Mouse (Mus musculus): ENCODE results near the gene Atg7.

Atg7 gene

DNA sequence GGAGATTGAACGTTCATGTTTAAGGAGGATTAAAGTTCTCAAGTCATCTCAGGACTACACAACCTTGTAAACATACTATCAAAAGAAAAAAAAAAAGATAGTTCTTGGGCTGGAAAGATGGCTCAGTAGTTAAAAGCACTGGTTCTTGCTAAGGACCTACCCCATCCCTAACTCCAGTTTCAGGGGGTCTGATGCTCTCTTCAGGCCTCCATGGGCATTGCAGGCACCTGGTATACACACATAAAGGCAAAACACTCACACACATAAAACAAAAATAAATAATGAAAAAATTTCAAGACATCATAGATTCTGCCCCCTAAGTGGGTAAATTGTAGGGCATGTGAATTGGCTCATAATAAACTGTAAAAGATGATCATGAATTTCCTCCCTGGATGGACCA, 42.5 kb downstream of the Atg7 start:
- no peak for DNase-seq

- no peak for DNase-seq
These were observed 44.1 kb downstream of the Atg7 start for GRCm38 (mm10) chr6:114687035-114687434.

- DNase-seq: peak; percentile 58 to 60
These were observed 47.8 kb downstream of the Atg7 start for GRCm38 (mm10) chr6:114690661-114691060.

GRCm38 (mm10) chr6:114691530-114691929, 48.6 kb downstream of the Atg7 start:
- DNase-seq: no peak

DNA sequence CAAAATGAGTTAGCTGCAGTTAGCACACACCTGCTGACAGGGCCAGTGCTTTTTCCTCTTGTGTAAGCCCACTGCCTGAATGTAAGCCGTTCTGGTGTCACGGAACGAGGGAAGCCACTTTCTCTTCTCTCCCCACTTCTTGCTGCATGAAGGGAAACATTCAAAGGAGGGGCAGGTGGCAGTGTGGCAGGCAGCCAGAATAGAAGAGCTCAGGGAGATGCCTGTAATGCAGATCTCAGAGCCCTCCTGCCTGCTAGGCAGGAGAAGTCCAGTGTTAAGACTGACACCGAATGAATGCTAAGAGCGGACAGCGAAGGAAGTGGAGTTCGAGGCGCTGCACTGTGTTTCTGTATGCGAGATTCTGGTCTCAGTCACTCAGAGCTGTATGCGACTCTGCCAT, 49.8 kb downstream of the Atg7 start:
- DNase-seq: peak; percentile 19 to 44

DNA sequence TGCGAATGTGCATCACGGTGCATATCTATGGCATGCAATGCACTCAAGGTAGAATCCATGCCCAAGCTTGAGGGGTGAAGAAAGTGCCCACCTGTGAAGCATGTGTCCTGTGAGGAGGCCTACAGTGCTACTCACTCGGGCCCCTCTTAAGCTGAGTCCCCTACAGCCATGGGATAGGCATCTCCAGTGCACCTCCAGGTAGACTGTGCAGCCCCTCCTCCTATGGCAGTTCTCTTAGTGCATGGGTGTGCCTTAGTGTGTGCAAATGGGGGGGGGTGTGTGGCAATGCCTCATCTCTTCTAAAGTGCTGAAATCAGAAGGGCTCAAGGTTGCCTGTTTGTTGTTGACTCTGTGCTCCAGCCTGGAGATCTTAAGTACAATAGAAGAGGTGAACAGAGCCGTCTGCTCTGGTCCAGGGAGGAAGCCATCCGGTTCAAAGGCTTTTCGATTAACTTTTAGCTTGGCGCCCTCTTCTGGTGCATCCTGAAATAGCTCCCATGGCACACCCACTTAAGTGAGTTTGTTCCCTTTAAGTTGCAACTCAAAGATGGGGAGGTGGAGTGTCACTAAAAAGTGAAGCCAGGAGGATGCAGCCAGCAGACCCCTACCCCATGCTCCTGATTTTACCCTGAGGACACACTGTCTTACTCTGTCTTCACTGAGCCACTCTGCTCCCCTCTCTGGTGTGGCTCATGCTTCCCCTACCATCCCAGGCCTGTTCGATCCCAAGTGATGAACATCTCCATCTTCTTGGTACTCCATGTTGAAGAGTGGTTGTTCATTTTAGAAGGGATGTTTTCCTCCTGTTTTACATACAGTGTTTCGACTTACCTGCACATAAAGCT, 55.0 kb downstream of the Atg7 start:
- peak; percentile 52 to 82 for DNase-seq

DNA sequence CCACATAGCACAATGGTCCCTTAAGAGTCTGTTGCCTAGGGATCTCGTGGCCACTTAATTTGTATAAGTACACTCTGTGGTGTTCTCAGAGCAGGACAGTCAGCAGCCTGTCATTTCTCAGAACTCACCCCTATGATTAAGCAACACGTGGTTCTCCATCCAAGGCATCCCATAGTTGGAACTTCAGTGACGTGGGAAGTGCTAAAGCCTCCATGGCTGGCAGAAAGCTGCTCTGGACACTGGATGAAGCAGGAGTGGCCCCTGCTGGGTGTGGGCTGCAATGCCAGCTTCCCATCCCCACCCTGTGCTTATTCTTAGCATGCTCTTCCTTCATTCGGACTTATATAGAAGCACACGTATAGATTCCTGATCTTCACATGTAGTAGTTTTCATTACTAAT, 55.7 kb downstream of the Atg7 start:
- peak; percentile 20 to 45 for DNase-seq

DNA sequence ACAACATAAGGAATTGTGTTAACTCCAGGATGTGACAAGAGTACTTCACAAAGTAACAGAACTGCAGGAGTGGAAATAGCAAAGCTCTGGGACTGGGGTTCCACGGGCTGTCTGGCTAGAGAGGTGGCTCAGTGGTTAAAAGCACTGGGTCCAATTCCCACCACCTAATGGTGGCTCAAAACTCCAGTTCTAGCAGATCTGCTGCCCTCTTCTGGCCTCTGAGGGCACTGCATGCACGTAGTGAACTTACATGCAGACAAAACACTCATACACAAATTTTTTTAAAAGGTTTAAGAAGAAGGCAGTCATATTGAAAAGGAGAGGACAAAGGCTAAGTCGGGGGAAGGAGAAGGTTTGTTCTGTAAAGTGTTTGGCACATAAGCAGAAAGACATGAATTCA, 57.8 kb downstream of the Atg7 start:
- DNase-seq: peak in 1 of 2 experiments; percentile 18

DNA sequence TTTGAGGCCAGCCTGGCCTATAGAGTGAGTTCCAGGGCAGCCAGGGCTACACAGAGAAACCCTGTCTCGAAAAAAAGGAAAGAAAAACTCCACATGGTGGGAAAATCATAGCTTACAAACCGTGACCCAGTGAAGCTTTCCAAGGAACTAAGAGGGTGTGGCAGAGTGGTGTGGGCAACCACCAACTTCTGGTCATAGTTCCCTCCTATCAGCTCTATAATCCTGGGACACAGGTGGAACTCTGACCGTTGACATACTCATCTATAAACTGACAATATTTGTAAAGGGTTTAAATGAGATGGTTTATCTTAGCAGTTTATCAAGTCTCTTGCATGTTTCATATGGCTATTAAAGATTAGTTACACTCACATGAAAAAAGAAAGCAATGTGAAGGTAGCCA, 64.1 kb downstream of the Atg7 start:
- no peak for DNase-seq

DNA sequence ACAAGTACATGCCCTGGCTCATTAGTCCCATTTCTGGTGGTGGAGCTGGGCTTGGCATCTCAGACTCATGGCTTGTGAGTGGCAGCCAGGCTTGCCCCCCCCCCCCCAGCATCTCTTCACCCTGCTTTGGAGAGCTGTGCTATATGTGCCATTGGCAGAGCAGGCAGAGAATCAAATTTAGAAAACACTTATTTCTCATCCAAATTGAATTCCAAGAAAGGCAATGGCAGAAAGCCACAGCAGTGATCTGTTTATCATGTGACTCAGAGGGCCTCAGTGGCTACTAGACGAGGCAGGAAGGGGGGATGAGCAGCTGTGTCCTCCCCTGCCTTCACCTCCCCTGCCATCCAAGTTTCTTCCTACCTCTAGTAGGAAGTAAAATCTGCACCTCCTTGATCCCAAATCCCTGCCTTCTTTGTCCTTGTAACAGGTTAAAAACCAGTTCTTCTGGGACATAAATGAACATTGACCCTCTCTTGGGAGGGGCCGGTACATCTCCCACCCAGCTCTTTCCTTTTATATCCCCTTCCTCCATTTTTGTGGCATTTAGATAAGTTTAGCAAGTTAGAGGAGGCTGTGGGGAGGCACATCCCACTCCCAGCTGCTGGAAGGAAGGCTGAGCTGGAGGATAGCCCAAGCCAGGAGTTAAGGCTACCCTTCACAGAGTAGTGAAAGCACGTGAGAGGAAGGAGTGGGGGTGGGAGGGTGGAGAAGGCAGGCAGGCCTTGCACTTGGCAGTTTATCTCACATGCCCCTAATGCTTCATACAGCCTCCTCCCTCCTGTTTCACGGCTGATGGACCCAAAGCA, 69.5 kb downstream of the Atg7 start:
- DNase-seq: no peak

DNA sequence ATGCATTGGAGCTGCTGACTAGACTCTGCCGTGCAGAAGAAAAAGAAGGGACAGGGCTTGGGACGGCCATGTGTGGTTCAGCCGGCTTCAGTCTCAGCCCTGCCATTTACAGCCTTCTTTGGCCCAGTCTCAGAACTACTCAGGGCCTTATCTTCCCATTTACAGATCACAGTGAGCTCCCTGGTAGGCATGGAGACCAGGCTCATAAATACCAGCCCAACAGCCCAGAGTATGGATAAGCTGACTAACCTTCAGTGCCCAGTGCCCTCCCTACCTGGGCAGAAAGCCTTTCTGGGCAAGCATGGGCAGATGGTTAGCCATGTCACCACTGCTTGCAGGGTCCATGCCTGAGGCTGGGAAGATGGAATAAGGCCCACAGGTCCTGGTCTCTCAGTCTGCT, 70.6 kb downstream of the Atg7 start:
- no peak for DNase-seq

GRCm38 (mm10) chr6:114714654-114715053, 71.8 kb downstream of the Atg7 start:
- DNase-seq: no peak

- no peak for DNase-seq
These were observed 72.6 kb downstream of the Atg7 start for GRCm38 (mm10) chr6:114715289-114716030.

- DNase-seq: peak in 1 of 2 experiments; percentile 15
These were observed 76.2 kb downstream of the Atg7 start for GRCm38 (mm10) chr6:114719100-114719499.

DNA sequence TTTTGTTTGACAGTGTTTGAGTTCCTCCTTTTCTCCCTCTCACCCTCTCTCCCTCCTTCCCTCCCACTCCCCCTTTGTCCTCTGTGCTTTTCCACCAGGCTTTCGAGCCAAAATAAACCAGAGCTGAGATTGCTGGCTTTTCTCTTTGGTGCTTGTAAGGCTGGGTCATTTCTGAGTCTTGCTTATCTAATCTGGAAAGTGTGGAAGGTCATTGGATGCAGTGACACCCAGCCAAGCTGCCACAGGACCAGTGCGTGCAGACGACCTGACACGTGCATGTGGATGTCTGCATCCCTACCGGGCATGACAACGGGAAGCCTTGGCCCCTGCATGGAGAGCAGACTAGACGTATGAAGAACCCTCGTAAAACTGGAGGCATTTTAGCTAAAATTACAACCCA, 76.8 kb downstream of the Atg7 start:
- no peak for DNase-seq

DNA sequence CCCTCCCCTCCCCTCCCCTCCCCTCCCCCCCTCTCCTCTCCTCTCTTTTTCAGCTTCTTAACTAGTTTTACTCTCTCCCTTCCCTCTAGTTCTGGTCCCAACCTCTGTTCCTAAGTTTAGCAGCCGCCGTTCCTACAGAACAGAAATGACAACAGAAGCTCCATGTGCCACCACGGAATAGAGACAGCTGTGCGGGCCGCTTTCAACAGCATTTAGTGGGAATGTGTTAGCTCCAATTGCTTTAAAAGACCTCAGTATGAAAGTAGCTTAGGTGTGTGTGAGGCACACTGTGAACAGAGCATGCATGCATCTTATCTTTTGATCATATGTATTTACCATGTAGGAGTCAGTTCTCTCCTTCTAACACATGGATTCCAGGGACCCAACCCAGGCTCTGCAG, 79.1 kb downstream of the Atg7 start:
- DNase-seq: no peak

DNA sequence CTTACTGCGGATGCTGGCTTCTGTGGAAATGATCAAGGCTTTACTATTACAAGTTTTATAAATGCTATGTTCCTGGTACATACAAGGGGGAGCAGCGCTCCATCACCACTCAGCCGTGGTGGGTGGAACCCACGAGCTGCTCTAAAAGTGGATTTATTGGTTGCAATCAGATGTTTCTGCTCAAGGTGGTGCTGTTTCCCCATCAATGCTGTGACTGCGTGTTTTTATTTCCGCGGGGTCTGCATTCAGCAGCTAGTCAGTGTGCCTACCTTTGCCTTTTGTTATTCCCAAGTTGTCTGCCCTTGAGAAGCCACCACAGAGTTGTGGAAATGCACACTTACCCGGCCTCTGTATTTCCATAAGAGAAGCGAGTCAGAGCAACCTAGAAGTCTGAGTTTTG, 81.0 kb downstream of the Atg7 start:
- peak; percentile 38 to 71 for DNase-seq

- DNase-seq: no peak
These were observed 81.5 kb downstream of the Atg7 start for GRCm38 (mm10) chr6:114724351-114724750.

- peak; percentile 14 to 55 for DNase-seq
These were observed 82.3 kb downstream of the Atg7 start for GRCm38 (mm10) chr6:114725147-114725575.

DNA sequence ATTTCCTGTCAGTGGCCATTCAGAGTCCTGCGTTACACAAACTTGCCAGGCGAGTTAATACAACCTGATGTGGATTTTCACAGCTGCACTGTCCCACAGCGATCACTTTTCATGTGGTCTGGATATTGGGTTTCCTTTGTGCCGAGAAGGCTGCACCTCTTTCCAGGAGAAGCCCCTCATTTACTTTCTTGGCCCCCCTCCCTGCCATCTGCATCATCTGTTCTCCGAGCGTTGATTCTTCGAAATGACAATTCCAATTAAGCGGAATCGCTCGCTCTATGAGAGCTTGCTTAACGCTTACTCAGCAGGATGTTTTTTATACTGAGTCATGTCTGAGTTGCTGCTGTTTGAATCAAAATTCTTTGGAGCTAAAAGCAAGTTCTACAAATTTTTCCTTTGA, 83.8 kb downstream of the Atg7 start:
- DNase-seq: no peak

DNA sequence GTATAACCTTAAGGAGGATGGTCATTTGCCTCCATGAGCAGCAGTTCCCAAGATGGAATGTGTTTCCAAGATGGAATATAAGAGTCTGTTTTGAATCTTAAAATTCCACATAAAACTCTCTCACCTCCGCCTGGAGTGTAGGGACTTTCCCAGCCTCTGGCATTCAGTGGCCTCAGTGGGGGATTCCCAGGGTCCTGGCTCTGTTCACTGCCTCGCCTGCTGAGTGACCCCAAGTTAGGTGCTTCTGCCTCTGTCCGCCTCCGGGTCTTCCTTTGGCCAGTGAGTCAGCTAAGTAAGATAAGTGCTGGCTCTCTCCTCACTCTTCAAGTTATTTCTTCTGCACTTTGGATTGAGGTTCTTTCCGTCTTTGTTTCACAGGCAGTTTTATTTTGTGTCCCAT, 90.3 kb downstream of the Atg7 start:
- no peak for DNase-seq

- no peak for DNase-seq
These were observed 90.8 kb downstream of the Atg7 start for GRCm38 (mm10) chr6:114733681-114734080.

DNA sequence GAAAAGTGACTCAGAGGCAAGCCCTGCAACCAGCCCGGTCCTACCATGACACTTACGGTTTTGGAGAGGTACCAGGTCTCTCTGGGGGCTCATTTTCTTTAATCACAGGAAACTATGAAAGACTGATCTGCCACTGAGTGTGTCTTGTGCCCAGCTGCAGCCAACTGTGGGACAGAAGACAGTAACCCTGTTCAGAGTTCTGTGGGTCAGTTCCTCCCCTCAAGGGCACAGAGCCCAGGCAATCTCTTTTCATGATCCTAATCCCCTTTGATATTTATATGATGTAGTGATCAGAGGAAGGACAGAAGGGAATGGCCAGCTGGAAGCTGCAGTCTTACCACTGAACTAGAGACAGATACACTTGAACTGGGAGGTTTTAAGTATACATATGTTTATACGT, 92.2 kb downstream of the Atg7 start:
- no peak for DNase-seq
